Mouse (Mus musculus) R1 (cell line): Measurements from ENCODE around the gene Ss18l2.
A peak's percentile ranks its signal among the peaks of the same experiment; 100 is the strongest.

ENCODE experiments used
- DNase-seq: peaks from one replicate; pipeline ENCODE4 v3.0.0-alpha.2; 2018; ENCODE audit warnings: low read depth, low spot score

The Ss18l2 gene

GRCm38 (mm10) chr9:121759091-121760081 is 49.3 kb downstream of the Ss18l2 start, which contains the start of gene Zfp651:
Gene Zfp651, plus strand, starts transcription at chr9:121759330.
- peak; percentile 77 for DNase-seq

- peak; percentile 78 for DNase-seq
Measured at GRCm38 (mm10) chr9:121760271-121761090, 50.4 kb downstream of the Ss18l2 start.

- no peak for DNase-seq
Measured at GRCm38 (mm10) chr9:121761091-121761665, 51.0 kb downstream of the Ss18l2 start.

GRCm38 (mm10) chr9:121761787-121762186 is 51.7 kb downstream of the Ss18l2 start:
- DNase-seq: no peak

GRCm38 (mm10) chr9:121762248-121762647 is 52.1 kb downstream of the Ss18l2 start:
- DNase-seq: no peak

- no peak for DNase-seq
Measured at GRCm38 (mm10) chr9:121762761-121763160, 52.6 kb downstream of the Ss18l2 start.
